Mouse (Mus musculus) thymus, postnatal 0 days (tissue): ENCODE measurements around the gene Gm5416. TPM values are rescaled to one million over a fixed set of nuclear protein-coding genes. Genes with fewer than 3 reads are reported as not detected.
"Not testable (repeated sequence)": the region's sequence is repeated elsewhere in the genome, so short reads cannot be mapped to it uniquely, and the experiment has no call there.

Source experiments
- DNase-seq: peaks from one replicate; pipeline ENCODE4 v3.0.0-alpha.2; 2015; ENCODE audit warnings: low spot score
- polyA plus RNA-seq: library from polyadenylated mRNA; unstranded; fragments of >200 nt; fragmentation: Nextera tagmentation; extraction: Ambion mirVana; gene quantifications from 2 replicates; pipeline ENCODE4 v1.2.1, GENCODE M21; 2015

Gm5416 gene
- polyA plus RNA-seq = 0.85 TPM in 1 of 2 replicates, not detected in the other

- DNase-seq = no peak
These were observed at the start of gene Gm5416 for GRCm38 (mm10) chr16:36209967-36210453. Gm5416 (plus strand) TSS chr16:36210403.

- DNase-seq = not testable (repeated sequence)
These were observed 42.4 kb upstream of the Gm5416 start for GRCm38 (mm10) chr16:36167841-36168240.

GRCm38 (mm10) chr16:36176108-36176507 is 34.1 kb upstream of the Gm5416 start:
- DNase-seq = no peak

- no peak for DNase-seq
These were observed 30.3 kb upstream of the Gm5416 start for GRCm38 (mm10) chr16:36179910-36180309.

GRCm38 (mm10) chr16:36183912-36184311 is 26.3 kb upstream of the Gm5416 start, which contains the start of gene Gm5483:
Gm5483 (plus strand) TSS chr16:36184212.
- DNase-seq = not testable (repeated sequence)

- DNase-seq = no peak
These were observed 11.0 kb upstream of the Gm5416 start for GRCm38 (mm10) chr16:36199226-36199625.

- no peak for DNase-seq
These were observed 6.4 kb upstream of the Gm5416 start for GRCm38 (mm10) chr16:36203846-36204245.

- not testable (repeated sequence) for DNase-seq
These were observed 4.5 kb upstream of the Gm5416 start for GRCm38 (mm10) chr16:36205684-36206083.

GRCm38 (mm10) chr16:36221168-36221567 is 11.0 kb downstream of the Gm5416 start, which contains the start of gene 2010005H15Rik:
2010005H15Rik (plus strand) TSS chr16:36221468.
- not testable (repeated sequence) for DNase-seq

- not testable (repeated sequence) for DNase-seq
These were observed 50.4 kb downstream of the Gm5416 start for GRCm38 (mm10) chr16:36260585-36260984.

Other genes starting within 250 kb of the Gm5416 start
- gene Kpna1, start 231.7 kb upstream of the Gm5416 start, polyA plus RNA-seq = 34.2 and 35.9 TPM in 2 replicates
- gene Wdr5b, start 169.2 kb upstream of the Gm5416 start, polyA plus RNA-seq = 9.8 and 10.1 TPM in 2 replicates
- 230 and 278 TPM in 2 replicates for gene Fam162a, start 138.8 kb upstream of the Gm5416 start, polyA plus RNA-seq
- gene Ccdc58, start 138.7 kb upstream of the Gm5416 start, polyA plus RNA-seq = 59.5 and 63.8 TPM in 2 replicates
- 0.12 and 2.3 TPM in 2 replicates for gene Csta1, start 79.2 kb upstream of the Gm5416 start, polyA plus RNA-seq
- gene Stfa2l1, start 53.6 kb upstream of the Gm5416 start, polyA plus RNA-seq = 1.2 and 5.2 TPM in 2 replicates
- gene Gm5483, start 26.2 kb upstream of the Gm5416 start, polyA plus RNA-seq = 2.1 and 6.2 TPM in 2 replicates
- gene 2010005H15Rik, start 11.1 kb downstream of the Gm5416 start, polyA plus RNA-seq = 1.5 and 1.8 TPM in 2 replicates
- gene Stfa1, start 66.5 kb downstream of the Gm5416 start, polyA plus RNA-seq = 5.5 and 15.9 TPM in 2 replicates
- gene BC117090, start 123.9 kb downstream of the Gm5416 start, polyA plus RNA-seq = not detected in 2 replicates
- gene BC100530, start 157.3 kb downstream of the Gm5416 start, polyA plus RNA-seq = 3.6 and 14.8 TPM in 2 replicates
- 1.0 and 3.7 TPM in 2 replicates for gene Stfa2, start 198.1 kb downstream of the Gm5416 start, polyA plus RNA-seq
- gene Stfa3, start 245.0 kb downstream of the Gm5416 start, polyA plus RNA-seq = 1.6 and 3.7 TPM in 2 replicates